Mouse (Mus musculus) forebrain, embryonic 15.5 days (tissue): ENCODE data around the gene Kcnq2. TPM values are rescaled to one million over a fixed set of nuclear protein-coding genes. Genes with fewer than 3 reads are reported as not detected.

Source experiments
- ATAC-seq: fragments of 200-750 bp; cut with Nextera tagmentation; replicated peaks from 2 replicates; pipeline ENCODE4 v1.8.0; 2017; ENCODE audit warnings: mild to moderate bottlenecking, moderate TSS enrichment, moderate library complexity
- H3K27ac ChIP-seq: fragments of 300-500 bp; sonication (generic); replicated peaks from 2 replicates; pipeline ENCODE4 v1.5.1; 2015; ENCODE audit warnings: mild to moderate bottlenecking, inconsistent platforms
- H3K27me3 ChIP-seq: fragments of 300-500 bp; sonication (generic); 2 replicates; pipeline ENCODE4 v1.6.1; 2015; ENCODE audit warnings: inconsistent platforms
- H3K36me3 ChIP-seq: fragments of 300-500 bp; sonication (generic); 2 replicates; pipeline ENCODE4 v1.6.1; 2015; ENCODE audit warnings: mild to moderate bottlenecking, inconsistent platforms
- H3K4me1 ChIP-seq: fragments of 300-500 bp; sonication (generic); 2 replicates; pipeline ENCODE4 v1.6.1; 2015; ENCODE audit warnings: inconsistent platforms
- H3K4me2 ChIP-seq: fragments of 300-500 bp; sonication (generic); replicated peaks from 2 replicates; pipeline ENCODE4 v1.6.1; 2015; ENCODE audit warnings: mild to moderate bottlenecking, inconsistent platforms
- H3K4me3 ChIP-seq: fragments of 300-500 bp; sonication (generic); 2 replicates; pipeline ENCODE4 v1.5.1; 2015; ENCODE audit warnings: mild to moderate bottlenecking, inconsistent platforms
- H3K9ac ChIP-seq: fragments of 300-500 bp; sonication (generic); replicated peaks from 2 replicates; pipeline ENCODE4 v1.6.1; 2015; ENCODE audit warnings: mild to moderate bottlenecking, inconsistent platforms
- H3K9me3 ChIP-seq: fragments of 300-500 bp; sonication (generic); 2 replicates; pipeline ENCODE4 v1.6.1; 2016; ENCODE audit warnings: inconsistent platforms
- WGBS: fragments of 180-500 bp; shearing (Covaris S2); methylation state at CpG from one replicate; pipeline ENCODE4 v1.1.7; 2015; ENCODE audit warnings: mixed read lengths; 5-methylcytosine and 5-hydroxymethylcytosine counted together
- polyA plus RNA-seq: library from polyadenylated mRNA; unstranded; fragments of >200 nt; fragmentation: Nextera tagmentation; extraction: Ambion mirVana; gene quantifications from 2 replicates; pipeline ENCODE4 v1.2.1, GENCODE M21; 2015

Gene Kcnq2
- polyA plus RNA-seq, 1 experiment from 2014 or later = 46.7 TPM

- no peaks in the 10 kb centered on the region for H3K27me3 ChIP-seq
- peaks cover 8% of the 10 kb centered on the region for H3K4me1 ChIP-seq
- ATAC-seq = no peak
- no peak overlapping the region for H3K9ac ChIP-seq
- 91% methylated on average over 2 of the region's 2 CpGs for WGBS
- no peak overlapping the region for H3K4me3 ChIP-seq
- H3K9me3 ChIP-seq = no peaks in the 10 kb centered on the region
- no peak overlapping the region for H3K27ac ChIP-seq
- no peak overlapping the region for H3K4me2 ChIP-seq
- H3K36me3 ChIP-seq = no peaks in the 10 kb centered on the region
Measured at GRCm38 (mm10) chr2:181144675-181145074, 9.6 kb upstream of the Kcnq2 start.

DNA sequence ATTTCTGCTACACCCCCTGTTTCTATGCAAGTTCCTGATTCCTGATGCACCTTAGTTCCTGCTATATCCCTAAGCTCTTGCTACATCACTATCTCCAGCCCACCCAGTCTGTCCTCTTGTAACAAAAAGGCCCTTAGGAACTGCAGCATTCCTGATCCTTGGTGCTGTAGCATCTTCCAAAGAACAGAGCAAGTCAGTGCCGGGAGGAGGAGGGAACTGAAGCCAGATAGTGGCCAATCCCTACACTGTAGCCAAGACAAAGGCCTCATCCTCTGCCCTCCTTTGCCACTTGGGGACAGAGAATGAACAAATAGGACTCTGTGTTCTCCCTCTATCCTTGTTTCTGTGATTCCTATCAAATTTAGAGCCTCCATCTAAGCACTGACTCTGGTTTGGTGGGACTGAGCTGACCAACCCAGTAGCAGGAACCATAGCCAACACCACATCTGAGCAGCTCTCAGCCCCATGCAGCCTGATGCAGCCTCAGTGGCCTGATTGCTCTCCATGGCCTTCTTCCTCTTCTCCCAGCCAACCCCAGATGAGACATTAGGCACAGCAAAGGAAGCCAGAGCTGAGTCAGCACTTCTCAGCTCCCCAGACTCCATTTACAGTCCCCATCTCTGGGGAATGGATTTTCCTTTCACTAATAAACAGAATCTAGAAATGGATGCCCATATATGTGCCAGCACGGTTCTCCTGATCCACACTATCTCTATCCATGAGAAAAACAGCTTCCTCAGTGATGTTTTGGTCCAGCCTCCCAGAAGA, 8.6 kb upstream of the Kcnq2 start:
- no peak overlapping the region for H3K4me3 ChIP-seq
- no peaks in the 10 kb centered on the region for H3K9me3 ChIP-seq
- no peak overlapping the region for H3K27ac ChIP-seq
- H3K27me3 ChIP-seq = no peaks in the 10 kb centered on the region
- H3K36me3 ChIP-seq = no peaks in the 10 kb centered on the region
- 62% methylated on average over 2 of the region's 2 CpGs for WGBS
- no peak for ATAC-seq
- H3K4me1 ChIP-seq = peaks cover 8% of the 10 kb centered on the region
- no peak overlapping the region for H3K9ac ChIP-seq
- no peak overlapping the region for H3K4me2 ChIP-seq

DNA sequence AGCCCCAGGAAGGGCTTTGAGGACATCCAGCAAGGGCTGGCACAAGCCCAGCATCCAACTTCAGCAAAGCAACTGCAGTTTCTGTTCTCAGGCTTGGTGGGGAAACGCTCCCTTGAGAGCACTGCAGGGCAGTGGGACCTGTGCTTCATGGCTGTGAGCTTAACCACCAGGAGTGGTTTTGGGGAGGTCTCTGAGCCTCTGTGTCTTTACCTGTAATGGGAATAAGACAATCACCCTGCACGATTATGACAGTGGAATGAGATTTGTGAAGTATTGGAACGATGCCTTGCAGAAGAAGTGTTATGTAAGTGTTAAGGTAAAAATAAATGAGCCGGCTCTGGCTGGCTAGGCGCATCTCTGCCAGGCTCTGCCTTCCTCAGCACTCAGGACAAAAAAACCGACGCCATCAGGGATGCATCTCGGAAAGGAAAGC, 7.6 kb upstream of the Kcnq2 start:
- Histone ChIP-seq H3K4me1 (no peaks in the 10 kb centered on the region), H3K9me3 (no peaks in the 10 kb centered on the region), H3K9ac (no peak overlapping the region), H3K27ac (0 out of 2 replicates have a peak overlapping the region, but pooled peaks have one; percentile 7), H3K27me3 (no peaks in the 10 kb centered on the region), H3K36me3 (no peaks in the 10 kb centered on the region), H3K4me3 (no peak overlapping the region), H3K4me2 (no peak overlapping the region)
- no peak for ATAC-seq
- WGBS = 58% methylated on average over 8 of the region's 8 CpGs

DNA sequence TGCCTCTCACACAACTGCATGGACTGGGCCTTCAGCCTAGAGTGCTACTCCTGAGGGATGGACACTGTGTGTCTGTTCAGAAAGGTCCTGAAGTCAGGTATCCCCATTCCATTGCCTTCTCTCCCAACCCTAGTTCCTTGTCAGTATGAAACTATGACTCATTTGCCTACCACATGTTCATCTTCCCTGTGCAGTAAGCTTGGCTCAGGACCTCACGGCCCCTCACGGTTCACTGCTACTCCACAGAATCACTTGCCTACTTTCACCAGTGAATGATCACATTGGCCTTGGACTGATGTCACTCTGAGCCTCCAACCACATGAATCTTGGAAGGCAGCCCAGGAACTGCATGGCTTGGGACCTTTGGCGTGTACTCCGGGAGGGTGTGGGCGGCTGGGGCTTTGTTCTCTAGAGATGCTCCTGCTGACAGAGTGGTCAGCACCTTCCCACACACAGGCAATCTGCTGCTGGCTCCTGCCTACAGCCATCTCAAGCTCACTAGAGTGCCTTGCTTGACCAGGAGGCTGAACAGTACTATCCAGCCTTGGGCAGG, 4.6 kb upstream of the Kcnq2 start:
- no peak overlapping the region for H3K4me3 ChIP-seq
- H3K27me3 ChIP-seq = peaks cover 10% of the 10 kb centered on the region; the same call in 1 of the 2 replicates
- no peaks in the 10 kb centered on the region for H3K36me3 ChIP-seq
- no peak overlapping the region for H3K4me2 ChIP-seq
- peaks cover 6% of the 10 kb centered on the region for H3K4me1 ChIP-seq
- H3K27ac ChIP-seq = no peak overlapping the region
- no peak overlapping the region for H3K9ac ChIP-seq
- no peaks in the 10 kb centered on the region for H3K9me3 ChIP-seq
- ATAC-seq = no peak
- WGBS = 79% methylated on average over 5 of the region's 5 CpGs

DNA sequence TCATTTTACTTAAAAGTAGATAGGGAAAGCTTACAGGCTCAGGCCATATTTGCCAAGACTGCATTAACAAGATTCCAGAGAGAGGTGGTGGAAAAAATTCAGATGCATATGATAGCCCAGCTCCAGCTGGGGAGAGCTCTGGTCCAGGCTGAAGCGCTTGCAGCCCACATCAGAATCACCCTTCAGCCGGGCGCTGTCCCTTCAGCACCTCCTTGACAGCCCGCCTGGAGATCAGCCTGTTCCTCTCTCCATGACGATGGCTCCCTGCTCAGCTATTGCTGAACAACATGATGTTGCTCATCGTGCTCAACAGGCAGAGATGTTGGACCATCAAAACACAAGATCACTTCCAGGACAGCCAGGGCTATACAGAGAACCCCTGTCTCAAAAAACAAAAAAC, 1.8 kb upstream of the Kcnq2 start:
- WGBS = 5% methylated on average over 6 of the region's 6 CpGs

GRCm38 (mm10) chr2:181135446-181135818, 332 bp upstream of the Kcnq2 start:
- no peak; the same call in 1 of the 2 replicates for ATAC-seq
- Histone ChIP-seq H3K9me3 (no peaks in the 10 kb centered on the region), H3K36me3 (no peaks in the 10 kb centered on the region), H3K9ac (peak overlapping the region; percentile 89), H3K27me3 (peaks cover 10% of the 10 kb centered on the region; the same call in 1 of the 2 replicates), H3K4me2 (peak overlapping the region; percentile 64), H3K4me1 (peaks cover 38% of the 10 kb centered on the region), H3K27ac (peak overlapping the region; percentile 96), H3K4me3 (peak overlapping the region; percentile 90)
- 4% methylated on average over 4 of the region's 4 CpGs for WGBS

More for the DNA sequence above, 1.8 kb upstream of the Kcnq2 start:
- H3K27ac ChIP-seq = no peak overlapping the region
- H3K36me3 ChIP-seq = no peaks in the 10 kb centered on the region
- no peak for ATAC-seq
- peaks cover 10% of the 10 kb centered on the region; the same call in 1 of the 2 replicates for H3K27me3 ChIP-seq
- H3K4me2 ChIP-seq = no peak overlapping the region
- H3K9ac ChIP-seq = no peak overlapping the region
- no peaks in the 10 kb centered on the region for H3K9me3 ChIP-seq
- H3K4me3 ChIP-seq = no peak overlapping the region
- H3K4me1 ChIP-seq = peaks cover 23% of the 10 kb centered on the region

GRCm38 (mm10) chr2:181133837-181134590, 1.1 kb downstream of the Kcnq2 start:
- WGBS = 4% methylated on average over 22 of the region's 22 CpGs
- peak overlapping the region; percentile 96 for H3K27ac ChIP-seq
- peaks cover 47% of the 10 kb centered on the region for H3K4me1 ChIP-seq
- H3K4me2 ChIP-seq = peak overlapping the region; percentile 64
- peaks cover 10% of the 10 kb centered on the region; the same call in 1 of the 2 replicates for H3K27me3 ChIP-seq
- no peaks in the 10 kb centered on the region for H3K9me3 ChIP-seq
- no peaks in the 10 kb centered on the region for H3K36me3 ChIP-seq
- peak overlapping the region; percentile 90 for H3K4me3 ChIP-seq
- ATAC-seq = peak; percentile 90
- H3K9ac ChIP-seq = peak overlapping the region; percentile 89

- Histone ChIP-seq H3K4me3 (no peak overlapping the region), H3K27me3 (no peaks in the 10 kb centered on the region), H3K4me1 (peaks cover 48% of the 10 kb centered on the region), H3K9ac (no peak overlapping the region), H3K4me2 (no peak overlapping the region), H3K9me3 (no peaks in the 10 kb centered on the region), H3K27ac (peak overlapping the region; percentile 3; the same call in 1 of the 2 replicates), H3K36me3 (no peaks in the 10 kb centered on the region)
- WGBS = 69% methylated on average over 4 of the region's 4 CpGs
- ATAC-seq = no peak
Measured at GRCm38 (mm10) chr2:181130245-181130644, 4.9 kb downstream of the Kcnq2 start.

DNA sequence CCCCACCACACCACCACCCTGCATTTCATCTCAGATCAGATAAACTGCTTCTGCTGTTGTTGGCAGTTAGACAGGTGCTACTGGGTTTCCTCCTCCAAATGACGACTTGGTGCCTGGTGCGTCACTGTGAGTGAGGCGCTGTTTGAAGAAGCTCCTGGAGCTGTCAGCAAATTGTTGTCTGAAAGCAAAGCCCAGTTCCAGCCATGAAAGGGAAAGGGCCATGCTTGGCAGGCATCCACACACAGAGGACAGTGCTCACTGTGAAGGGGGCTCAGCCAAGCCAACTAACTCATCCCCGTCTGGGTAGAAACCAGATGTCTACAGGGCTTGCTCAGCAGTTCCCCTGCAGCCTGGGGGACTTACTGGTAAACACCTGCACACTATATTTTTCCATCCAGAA, 6.1 kb downstream of the Kcnq2 start:
- no peaks in the 10 kb centered on the region for H3K36me3 ChIP-seq
- H3K4me2 ChIP-seq = no peak overlapping the region
- H3K27me3 ChIP-seq = no peaks in the 10 kb centered on the region
- WGBS = 63% methylated on average over 4 of the region's 4 CpGs
- no peak for ATAC-seq
- H3K9me3 ChIP-seq = no peaks in the 10 kb centered on the region
- H3K4me1 ChIP-seq = peaks cover 46% of the 10 kb centered on the region
- H3K27ac ChIP-seq = no peak overlapping the region
- H3K9ac ChIP-seq = no peak overlapping the region
- no peak overlapping the region for H3K4me3 ChIP-seq

DNA sequence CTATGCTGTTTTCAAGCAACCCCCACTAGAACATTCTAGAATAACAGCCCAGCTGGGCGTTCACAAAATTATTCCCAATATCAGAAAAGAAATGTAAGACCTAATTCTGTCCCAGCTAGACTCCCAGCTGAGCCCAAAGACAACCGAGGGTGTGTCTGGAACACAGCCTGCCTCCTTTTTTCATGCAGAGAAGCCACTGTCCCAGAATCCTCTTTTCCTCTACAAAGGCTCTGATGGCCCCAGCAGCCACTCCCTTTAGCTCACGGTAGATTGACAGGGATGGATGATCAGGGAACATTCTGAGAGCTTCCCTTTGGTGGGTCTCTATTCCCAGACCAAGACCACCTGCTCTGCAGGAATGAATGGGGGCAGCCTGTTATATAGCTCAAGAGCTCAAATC, 7.3 kb downstream of the Kcnq2 start:
- no peak overlapping the region for H3K27ac ChIP-seq
- H3K9me3 ChIP-seq = no peaks in the 10 kb centered on the region
- H3K4me3 ChIP-seq = no peak overlapping the region
- H3K4me2 ChIP-seq = no peak overlapping the region
- 45% methylated on average over 3 of the region's 3 CpGs for WGBS
- H3K9ac ChIP-seq = no peak overlapping the region
- no peak for ATAC-seq
- no peaks in the 10 kb centered on the region for H3K27me3 ChIP-seq
- peaks cover 41% of the 10 kb centered on the region for H3K4me1 ChIP-seq
- H3K36me3 ChIP-seq = no peaks in the 10 kb centered on the region

DNA sequence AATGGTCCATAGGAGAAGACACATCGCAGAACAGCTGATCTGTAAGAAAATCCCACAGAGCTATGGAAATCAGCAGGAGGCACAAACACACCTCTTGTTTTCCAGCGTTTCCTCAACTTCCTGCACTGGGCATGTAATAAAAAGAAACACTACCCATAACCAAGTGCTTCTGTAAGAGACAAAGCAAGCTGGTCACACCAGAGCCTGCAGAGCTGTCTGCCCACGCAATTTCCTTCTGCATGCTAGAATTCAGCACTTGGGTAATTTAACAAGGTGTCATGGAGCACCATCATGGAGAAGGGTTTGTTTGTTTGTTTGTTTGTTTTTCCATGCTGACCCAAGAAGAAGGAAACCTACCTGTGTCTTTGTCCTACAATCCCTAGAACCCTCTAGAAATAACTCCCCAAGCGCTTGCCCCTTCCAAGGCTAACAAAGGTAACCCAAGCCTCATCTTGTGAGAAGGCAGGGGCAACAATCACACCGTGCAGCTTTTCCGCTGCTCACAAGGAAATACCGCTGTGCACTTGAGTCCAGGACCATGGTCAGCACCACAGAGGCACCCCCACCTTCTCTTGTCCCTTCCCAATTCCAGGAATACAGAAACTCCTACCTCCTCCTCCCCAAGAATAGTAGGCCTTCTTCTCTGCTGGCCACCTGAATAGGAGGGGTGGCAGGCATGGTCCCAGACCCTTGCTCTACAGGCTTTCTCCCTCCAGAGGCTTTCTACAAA, 9.2 kb downstream of the Kcnq2 start:
- Histone ChIP-seq H3K9me3 (no peaks in the 10 kb centered on the region), H3K27ac (no peak overlapping the region), H3K27me3 (no peaks in the 10 kb centered on the region), H3K4me1 (peaks cover 41% of the 10 kb centered on the region), H3K4me2 (no peak overlapping the region), H3K4me3 (no peak overlapping the region), H3K36me3 (no peaks in the 10 kb centered on the region), H3K9ac (no peak overlapping the region)
- WGBS = 57% methylated on average over 7 of the region's 7 CpGs
- no peak for ATAC-seq
